Mouse (Mus musculus) kidney, embryonic 14.5 days (tissue): ENCODE measurements around the gene Aplp2. TPM values are rescaled to one million over a fixed set of nuclear protein-coding genes. Genes with fewer than 3 reads are reported as not detected.

Source experiments
- ATAC-seq: fragments of 200-750 bp; cut with Nextera tagmentation; 2 replicates; pipeline ENCODE4 v1.8.0; 2017; ENCODE audit warnings: moderate number of reproducible peaks, mild to moderate bottlenecking, moderate TSS enrichment, moderate library complexity; ENCODE audit not compliant: low FRiP score, low TSS enrichment
- H3K27ac ChIP-seq: fragments of 300-500 bp; sonication (generic); 2 replicates; pipeline ENCODE4 v1.5.1; 2014; ENCODE audit warnings: low read depth, mild to moderate bottlenecking, low read length, moderate library complexity, mixed read lengths
- H3K27me3 ChIP-seq: fragments of 300-500 bp; sonication (generic); 2 replicates; pipeline ENCODE4 v1.6.1; 2014; ENCODE audit warnings: mild to moderate bottlenecking, low read length; ENCODE audit not compliant: control insufficient read depth, insufficient read depth
- H3K36me3 ChIP-seq: fragments of 300-500 bp; sonication (generic); 2 replicates; pipeline ENCODE4 v1.6.1; 2014; ENCODE audit warnings: low read length, mixed read lengths; ENCODE audit not compliant: control insufficient read depth, insufficient read depth
- H3K4me1 ChIP-seq: fragments of 300-500 bp; sonication (generic); 2 replicates; pipeline ENCODE4 v1.6.1; 2014; ENCODE audit warnings: low read length, mixed read lengths; ENCODE audit not compliant: control insufficient read depth, insufficient read depth
- H3K4me2 ChIP-seq: fragments of 300-500 bp; sonication (generic); replicated peaks from 2 replicates; pipeline ENCODE4 v1.6.1; 2014; ENCODE audit warnings: low read depth, mild to moderate bottlenecking, low read length
- H3K4me3 ChIP-seq: fragments of 300-500 bp; sonication (generic); 2 replicates; pipeline ENCODE4 v1.5.1; 2014; ENCODE audit warnings: mild to moderate bottlenecking, low read length
- H3K9ac ChIP-seq: fragments of 300-500 bp; sonication (generic); 2 replicates; pipeline ENCODE4 v1.6.1; 2014; ENCODE audit warnings: low read depth, mild to moderate bottlenecking, low read length, moderate library complexity
- H3K9me3 ChIP-seq: fragments of 300-500 bp; sonication (generic); 2 replicates; pipeline ENCODE4 v1.6.1; 2016; ENCODE audit warnings: low read length; ENCODE audit not compliant: control insufficient read depth
- WGBS: fragments of 180-500 bp; shearing (Covaris S2); extraction: QIAGEN DNeasy Blood & Tissue Kit; methylation state at CpG from one replicate; pipeline ENCODE4 v1.1.7; 2014; 5-methylcytosine and 5-hydroxymethylcytosine counted together
- polyA plus RNA-seq: library from polyadenylated mRNA; unstranded; fragments of >200 nt; fragmentation: Nextera tagmentation; extraction: Ambion mirVana; gene quantifications from 2 replicates; pipeline ENCODE4 v1.2.1, GENCODE M21; 2014

Aplp2 gene
- polyA plus RNA-seq, 1 experiment from 2014 or later = 315 TPM

GRCm38 (mm10) chr9:31210749-31211689, 596 bp downstream of the Aplp2 start:
- Histone ChIP-seq H3K9ac (peak overlapping the region; percentile 90), H3K27me3 (no peaks in the 10 kb centered on the region), H3K4me2 (peak overlapping the region; percentile 89), H3K4me1 (peaks cover 13% of the 10 kb centered on the region; the same call in 1 of the 2 replicates), H3K27ac (peak overlapping the region; percentile 89), H3K36me3 (no peaks in the 10 kb centered on the region; the same call in 1 of the 2 replicates), H3K9me3 (no peaks in the 10 kb centered on the region), H3K4me3 (peak overlapping the region; percentile 98)
- under 1% methylated on average over 68 of the region's 93 CpGs for WGBS
- peak; percentile 50 for ATAC-seq

GRCm38 (mm10) chr9:31210163-31210562, 1.5 kb downstream of the Aplp2 start:
- Histone ChIP-seq H3K9ac (peak overlapping the region; percentile 90; the same call in 1 of the 2 replicates), H3K36me3 (no peaks in the 10 kb centered on the region; the same call in 1 of the 2 replicates), H3K4me3 (peak overlapping the region; percentile 98), H3K27ac (no peak overlapping the region), H3K27me3 (no peaks in the 10 kb centered on the region), H3K9me3 (no peaks in the 10 kb centered on the region), H3K4me2 (peak overlapping the region; percentile 89), H3K4me1 (peaks cover 19% of the 10 kb centered on the region; the same call in 1 of the 2 replicates)
- 21% methylated on average over 7 of the region's 7 CpGs for WGBS
- no peak for ATAC-seq

GRCm38 (mm10) chr9:31209502-31209901, 2.1 kb downstream of the Aplp2 start:
- H3K9me3 ChIP-seq = no peaks in the 10 kb centered on the region
- H3K36me3 ChIP-seq = no peaks in the 10 kb centered on the region; the same call in 1 of the 2 replicates
- H3K27me3 ChIP-seq = no peaks in the 10 kb centered on the region
- H3K4me2 ChIP-seq = peak overlapping the region; percentile 89; the same call in 1 of the 2 replicates
- WGBS = 92% methylated on average over 1 of the region's 1 CpGs
- H3K4me1 ChIP-seq = peaks cover 26% of the 10 kb centered on the region
- no peak for ATAC-seq
- H3K27ac ChIP-seq = no peak overlapping the region
- H3K9ac ChIP-seq = no peak overlapping the region
- H3K4me3 ChIP-seq = no peak overlapping the region; the same call in 1 of the 2 replicates

GRCm38 (mm10) chr9:31207732-31208131, 3.9 kb downstream of the Aplp2 start:
- H3K4me1 ChIP-seq = peaks cover 32% of the 10 kb centered on the region

GRCm38 (mm10) chr9:31204722-31205121, 6.9 kb downstream of the Aplp2 start:
- 41% methylated on average over 6 of the region's 6 CpGs for WGBS
- no peaks in the 10 kb centered on the region for H3K27me3 ChIP-seq
- no peak overlapping the region for H3K4me3 ChIP-seq
- H3K36me3 ChIP-seq = no peaks in the 10 kb centered on the region; the same call in 1 of the 2 replicates
- no peaks in the 10 kb centered on the region for H3K9me3 ChIP-seq
- H3K9ac ChIP-seq = no peak overlapping the region
- no peak overlapping the region for H3K27ac ChIP-seq
- peaks cover 27% of the 10 kb centered on the region for H3K4me1 ChIP-seq
- ATAC-seq = no peak
- H3K4me2 ChIP-seq = no peak overlapping the region

More at GRCm38 (mm10) chr9:31207732-31208131, 3.9 kb downstream of the Aplp2 start:
- Histone ChIP-seq H3K9me3 (no peaks in the 10 kb centered on the region), H3K27me3 (no peaks in the 10 kb centered on the region), H3K36me3 (no peaks in the 10 kb centered on the region; the same call in 1 of the 2 replicates), H3K4me3 (no peak overlapping the region), H3K4me2 (no peak overlapping the region), H3K27ac (no peak overlapping the region), H3K9ac (no peak overlapping the region)
- ATAC-seq = no peak
- WGBS = 80% methylated on average over 3 of the region's 3 CpGs

- no peak overlapping the region for H3K9ac ChIP-seq
- no peak for ATAC-seq
- peaks cover 27% of the 10 kb centered on the region for H3K4me1 ChIP-seq
- 77% methylated on average over 16 of the region's 16 CpGs for WGBS
- H3K4me3 ChIP-seq = no peak overlapping the region
- no peak overlapping the region for H3K4me2 ChIP-seq
- no peaks in the 10 kb centered on the region for H3K9me3 ChIP-seq
- H3K27me3 ChIP-seq = no peaks in the 10 kb centered on the region
- no peak overlapping the region for H3K27ac ChIP-seq
- H3K36me3 ChIP-seq = no peaks in the 10 kb centered on the region
These were observed 7.9 kb downstream of the Aplp2 start for GRCm38 (mm10) chr9:31203571-31204210.

- Histone ChIP-seq H3K27me3 (no peaks in the 10 kb centered on the region), H3K27ac (no peak overlapping the region), H3K4me2 (no peak overlapping the region), H3K9ac (no peak overlapping the region), H3K4me3 (no peak overlapping the region), H3K9me3 (no peaks in the 10 kb centered on the region), H3K4me1 (peaks cover 27% of the 10 kb centered on the region), H3K36me3 (no peaks in the 10 kb centered on the region)
- 84% methylated on average over 6 of the region's 6 CpGs for WGBS
- no peak for ATAC-seq
These were observed 8.5 kb downstream of the Aplp2 start for GRCm38 (mm10) chr9:31203068-31203467.

- ATAC-seq = no peak
- H3K4me3 ChIP-seq = no peak overlapping the region
- no peak overlapping the region for H3K4me2 ChIP-seq
- no peaks in the 10 kb centered on the region for H3K36me3 ChIP-seq
- H3K9me3 ChIP-seq = peaks cover 4% of the 10 kb centered on the region; the same call in 1 of the 2 replicates
- H3K27me3 ChIP-seq = no peaks in the 10 kb centered on the region
- H3K4me1 ChIP-seq = no peaks in the 10 kb centered on the region
- WGBS = 96% methylated on average over 3 of the region's 3 CpGs
- no peak overlapping the region for H3K27ac ChIP-seq
- no peak overlapping the region for H3K9ac ChIP-seq
These were observed 13.0 kb downstream of the Aplp2 start for GRCm38 (mm10) chr9:31198614-31199013.
